Mouse (Mus musculus) spleen, embryonic (tissue): ENCODE results near the gene Serbp1.

Source experiments
- CTCF ChIA-PET: fragments of 350-600 bp; sonication (Branson Sonifier 250); formaldehyde crosslinking; loops from one replicate; lab custom pipeline; 2022; lab: Charles Lee

The Serbp1 gene

GRCm38 (mm10) chr6:67230950-67231349 is 7.0 kb upstream of the Serbp1 start:
- CTCF ChIA-PET = no interaction called here

GRCm38 (mm10) chr6:67235649-67236048 is 2.3 kb upstream of the Serbp1 start:
- CTCF ChIA-PET = no interaction called here

- CTCF ChIA-PET = no interaction called here
Measured at GRCm38 (mm10) chr6:67236491-67237234, 1.3 kb upstream of the Serbp1 start.

GRCm38 (mm10) chr6:67241263-67241662 is 3.3 kb downstream of the Serbp1 start:
- CTCF ChIA-PET = no interaction called here

GRCm38 (mm10) chr6:67243765-67244420 is 5.9 kb downstream of the Serbp1 start:
- CTCF ChIA-PET = no interaction called here

- CTCF ChIA-PET = no interaction called here
Measured at GRCm38 (mm10) chr6:67244451-67244850, 6.5 kb downstream of the Serbp1 start.

- CTCF ChIA-PET = interaction anchor here (0.6 kb wide), 1 partner anchor 27 kb away, joined by 5 read pairs; no protein-coding TSS in a partner anchor
Measured at GRCm38 (mm10) chr6:67251095-67251494, 13.1 kb downstream of the Serbp1 start.

GRCm38 (mm10) chr6:67264935-67265334 is 27.0 kb downstream of the Serbp1 start:
- CTCF ChIA-PET = no interaction called here

- CTCF ChIA-PET = no interaction called here
Measured at GRCm38 (mm10) chr6:67266159-67266657, 28.2 kb downstream of the Serbp1 start.

- CTCF ChIA-PET = no interaction called here
Measured at GRCm38 (mm10) chr6:67266664-67267407, 28.9 kb downstream of the Serbp1 start.

- CTCF ChIA-PET = no interaction called here
Measured at GRCm38 (mm10) chr6:67267408-67268244, 29.6 kb downstream of the Serbp1 start.

- CTCF ChIA-PET = no interaction called here
Measured at GRCm38 (mm10) chr6:67268245-67268612, 30.3 kb downstream of the Serbp1 start.

GRCm38 (mm10) chr6:67268983-67269382 is 31.0 kb downstream of the Serbp1 start:
- CTCF ChIA-PET = interaction anchor here (0.7 kb wide), 1 partner anchor 21 kb away, joined by 3 read pairs; no protein-coding TSS in a partner anchor

GRCm38 (mm10) chr6:67269459-67269858 is 31.5 kb downstream of the Serbp1 start:
- CTCF ChIA-PET = interaction anchor here (0.7 kb wide), 1 partner anchor 20 kb away, joined by 3 read pairs; no protein-coding TSS in a partner anchor

- CTCF ChIA-PET = interaction anchor here (0.6 kb wide), 1 partner anchor 26 kb away, joined by 5 read pairs; no protein-coding TSS in a partner anchor
Measured at GRCm38 (mm10) chr6:67277944-67278343, 40.0 kb downstream of the Serbp1 start.

GRCm38 (mm10) chr6:67281614-67282197 is 43.7 kb downstream of the Serbp1 start:
- CTCF ChIA-PET = no interaction called here

- CTCF ChIA-PET = no interaction called here
Measured at GRCm38 (mm10) chr6:67282897-67283296, 44.9 kb downstream of the Serbp1 start.

- CTCF ChIA-PET = interaction anchor here (0.7 kb wide), 1 partner anchor 121 kb away, joined by 4 read pairs; no protein-coding TSS in a partner anchor
Measured at GRCm38 (mm10) chr6:67292042-67292623, 54.2 kb downstream of the Serbp1 start.

GRCm38 (mm10) chr6:67296126-67296525 is 58.1 kb downstream of the Serbp1 start:
- CTCF ChIA-PET = no interaction called here

GRCm38 (mm10) chr6:67298742-67299141 is 60.8 kb downstream of the Serbp1 start:
- CTCF ChIA-PET = no interaction called here
